Comparison of ENCODE assay signal across 9 mouse cellular contexts in genomic region chr5:52616549-52616948, GRCm38 (mm10). TPM values are rescaled to one million over a fixed set of nuclear protein-coding genes. Genes with fewer than 3 reads are reported as not detected.
DNase-seq lines count a peak whose midpoint lies in the region; ATAC-seq and TF ChIP-seq lines count a peak whose summit lies in the region.
"Had no signal": no experiment of that assay in that cellular context is flagged by ENCODE, and none has a peak within 500 bp of the region (broad histone marks: within the 10 kb centered on the region; RNA-seq: fewer than 3 reads in every experiment).

No protein-coding gene starts in this region.

- H3K27ac ChIP-seq in midbrain, embryonic 14.5 days (replicated peaks; ENCODE audit: low read depth, low read length), result 0 out of 2 replicates have a peak overlapping the region, but pooled peaks have one; percentile 9
- H3K27ac ChIP-seq in midbrain, embryonic 11.5 days (ENCODE audit: low read depth, low read length), result no peak overlapping the region
- H3K27ac ChIP-seq in forebrain, embryonic 14.5 days (ENCODE audit: low read depth, low read length), result no peak overlapping the region
- H3K27ac ChIP-seq in left cerebral cortex, adult 2 months, result peak overlapping the region; percentile 45
- H3K27ac ChIP-seq in neural tube, embryonic 13.5 days (replicated peaks), result peak overlapping the region; percentile 9; the same call in 1 of the 2 replicates
- H3K27ac ChIP-seq: liver, embryonic 13.5 days had no signal

- no peaks in the 10 kb centered on the region; the same call in 1 of the 2 replicates for H3K9me3 ChIP-seq in midbrain, embryonic 14.5 days (ENCODE audit: control insufficient read depth, low read length)
- no peaks in the 10 kb centered on the region for H3K9me3 ChIP-seq in midbrain, embryonic 11.5 days (ENCODE audit: control insufficient read depth, low read length)
- no peaks in the 10 kb centered on the region for H3K9me3 ChIP-seq in forebrain, embryonic 14.5 days (replicated peaks; ENCODE audit: control insufficient read depth, low read length)
- no peaks in the 10 kb centered on the region for H3K9me3 ChIP-seq in neural tube, embryonic 13.5 days
- H3K9me3 ChIP-seq: liver, embryonic 13.5 days had no signal

- peaks cover 13% of the 10 kb centered on the region for H3K4me1 ChIP-seq in midbrain, embryonic 14.5 days (ENCODE audit: control insufficient read depth, insufficient read depth, low read length)
- peaks cover 11% of the 10 kb centered on the region for H3K4me1 ChIP-seq in midbrain, embryonic 11.5 days (ENCODE audit: control insufficient read depth, insufficient read depth, low read length)
- H3K4me1 ChIP-seq in forebrain, embryonic 14.5 days (ENCODE audit: control insufficient read depth, insufficient read depth, low read length), result peaks cover 12% of the 10 kb centered on the region
- H3K4me1 ChIP-seq in neural tube, embryonic 13.5 days (replicated peaks), result peaks cover 37% of the 10 kb centered on the region

- peak; percentile 29 for TF ChIP-seq CTCF in left cerebral cortex, adult 2 months (IDR thresholded peaks at IDR 0.05)

- WGBS in midbrain, embryonic 14.5 days, result 35% methylated on average over 2 of the region's 2 CpGs
- WGBS in midbrain, embryonic 11.5 days, result 36% methylated on average over 2 of the region's 2 CpGs
- 45% methylated on average over 2 of the region's 2 CpGs for WGBS in forebrain, embryonic 14.5 days
- 40% methylated on average over 2 of the region's 2 CpGs for WGBS in neural tube, embryonic 13.5 days

- intact Hi-C loops in heart, postnatal 10 days (cut with DNase I), result no loop called here
- intact Hi-C loops in left cerebral cortex, adult 2 months (cut with DNase I), result no loop called here

- no peaks in the 10 kb centered on the region for H3K27me3 ChIP-seq in midbrain, embryonic 14.5 days (ENCODE audit: control insufficient read depth, insufficient read depth, low read length)
- no peaks in the 10 kb centered on the region for H3K27me3 ChIP-seq in midbrain, embryonic 11.5 days (ENCODE audit: control insufficient read depth, insufficient read depth, low read length)
- no peaks in the 10 kb centered on the region for H3K27me3 ChIP-seq in forebrain, embryonic 14.5 days (replicated peaks; ENCODE audit: control insufficient read depth, insufficient read depth, low read length)
- H3K27me3 ChIP-seq in neural tube, embryonic 13.5 days, result peaks cover 5% of the 10 kb centered on the region; the same call in 1 of the 2 replicates

- ATAC-seq in midbrain, embryonic 14.5 days (ENCODE audit: low FRiP score, low TSS enrichment), result no peak
- ATAC-seq in midbrain, embryonic 11.5 days (ENCODE audit: low FRiP score), result no peak
- no peak for ATAC-seq in forebrain, embryonic 14.5 days
- ATAC-seq in neural tube, embryonic 13.5 days (ENCODE audit: low read depth), result no peak

- no peak overlapping the region for H3K4me3 ChIP-seq in midbrain, embryonic 14.5 days (replicated peaks; ENCODE audit: low read depth, low read length)
- no peak overlapping the region for H3K4me3 ChIP-seq in midbrain, embryonic 11.5 days (ENCODE audit: low read depth, low read length)
- H3K4me3 ChIP-seq in forebrain, embryonic 14.5 days (ENCODE audit: low read depth, low read length), result no peak overlapping the region
- H3K4me3 ChIP-seq in left cerebral cortex, adult 2 months, result no peak overlapping the region
- H3K4me3 ChIP-seq in neural tube, embryonic 13.5 days, result no peak overlapping the region
- H3K4me3 ChIP-seq: liver, embryonic 13.5 days had no signal

- peak; percentile 31 for DNase-seq in midbrain, embryonic 14.5 days
- no peak for DNase-seq in midbrain, embryonic 11.5 days (ENCODE audit: low spot score, missing footprints)
- DNase-seq in forebrain, embryonic 14.5 days (ENCODE audit: low spot score), result peak; percentile 54
- DNase-seq in heart, postnatal 10 days, result peak; percentile 69 to 72
- DNase-seq in left cerebral cortex, adult 2 months (ENCODE audit: extremely low spot score in 1 of 2, low spot score in 2 of 2), result peak in 1 of 2 experiments; percentile 26
- no peak for DNase-seq in spleen, postnatal 4 days (ENCODE audit: low spot score in 2 of 2)
- DNase-seq in adrenal gland, adult 2 months, result no peak
- DNase-seq: liver, embryonic 13.5 days had no signal

- H3K36me3 ChIP-seq in midbrain, embryonic 14.5 days (ENCODE audit: control insufficient read depth, insufficient read depth, low read length), result no peaks in the 10 kb centered on the region
- no peaks in the 10 kb centered on the region for H3K36me3 ChIP-seq in midbrain, embryonic 11.5 days (ENCODE audit: control insufficient read depth, insufficient read depth, low read length)
- no peaks in the 10 kb centered on the region for H3K36me3 ChIP-seq in forebrain, embryonic 14.5 days (ENCODE audit: control insufficient read depth, insufficient read depth, low read length)
- H3K36me3 ChIP-seq in neural tube, embryonic 13.5 days, result no peaks in the 10 kb centered on the region
- H3K36me3 ChIP-seq: liver, embryonic 13.5 days had no signal

- no peak overlapping the region for H3K9ac ChIP-seq in midbrain, embryonic 14.5 days (replicated peaks; ENCODE audit: low read length)
- no peak overlapping the region for H3K9ac ChIP-seq in midbrain, embryonic 11.5 days (ENCODE audit: low read length)
- H3K9ac ChIP-seq in forebrain, embryonic 14.5 days (ENCODE audit: low read length), result no peak overlapping the region
- H3K9ac ChIP-seq in neural tube, embryonic 13.5 days, result no peak overlapping the region
- H3K9ac ChIP-seq: liver, embryonic 13.5 days had no signal

- H3K4me2 ChIP-seq in midbrain, embryonic 14.5 days (ENCODE audit: low read length), result no peak overlapping the region
- no peak overlapping the region for H3K4me2 ChIP-seq in midbrain, embryonic 11.5 days
- H3K4me2 ChIP-seq in forebrain, embryonic 14.5 days (ENCODE audit: low read length), result no peak overlapping the region
- no peak overlapping the region for H3K4me2 ChIP-seq in neural tube, embryonic 13.5 days
- H3K4me2 ChIP-seq: liver, embryonic 13.5 days had no signal

RNA-seq across cellular contexts. Expression of gene Lgi2, which starts 50.3 kb away (rescaled TPM):
- polyA plus RNA-seq in midbrain, embryonic 14.5 days (2014; fragmentation: Nextera tagmentation; extraction: Ambion mirVana), result 3.4 and 5.3 TPM in 2 replicates
- 0.92 and 1.3 TPM in 2 replicates for polyA plus RNA-seq in midbrain, embryonic 11.5 days (2014; fragmentation: Nextera tagmentation; extraction: Ambion mirVana)
- 1.4 and 1.7 TPM in 2 replicates for polyA plus RNA-seq in forebrain, embryonic 14.5 days (2014; fragmentation: Nextera tagmentation; extraction: Ambion mirVana)
- total RNA-seq in heart, postnatal 10 days (2021), result 1 to 10 TPM; 1.3 to 1.4 TPM
- 10 to 100 TPM; 47.0 to 51.3 TPM for total RNA-seq in left cerebral cortex, adult 2 months (2021)
- polyA plus RNA-seq in neural tube, embryonic 13.5 days (2015; fragmentation: Nextera tagmentation; extraction: Ambion mirVana), result 3.1 and 3.4 TPM in 2 replicates
- total RNA-seq in adrenal gland, adult 2 months (2021), result 1 to 10 TPM in 1 of 2 experiments, under 1 TPM in 1; 0.69 to 1.6 TPM
- polyA plus RNA-seq in adrenal gland, adult 2 months (2012; rRNA removed), result 0.26 and 0.41 TPM in 2 replicates

RNA-seq across cellular contexts. Expression of gene Sepsecs, which starts 53.0 kb away (rescaled TPM):
- polyA plus RNA-seq in midbrain, embryonic 14.5 days (2014; fragmentation: Nextera tagmentation; extraction: Ambion mirVana), result 7.2 and 10.7 TPM in 2 replicates
- polyA plus RNA-seq in midbrain, embryonic 11.5 days (2014; fragmentation: Nextera tagmentation; extraction: Ambion mirVana), result 8.0 and 8.7 TPM in 2 replicates
- polyA plus RNA-seq in forebrain, embryonic 14.5 days (2014; fragmentation: Nextera tagmentation; extraction: Ambion mirVana), result 6.8 and 8.2 TPM in 2 replicates
- total RNA-seq in heart, postnatal 10 days (2021), result 10 to 100 TPM in 1 of 2 experiments, 1 to 10 TPM in 1; 9.5 to 10.2 TPM
- 10 to 100 TPM; 10.9 to 11.7 TPM for total RNA-seq in left cerebral cortex, adult 2 months (2021)
- 6.1 and 6.3 TPM in 2 replicates for polyA plus RNA-seq in neural tube, embryonic 13.5 days (2015; fragmentation: Nextera tagmentation; extraction: Ambion mirVana)
- 10 to 100 TPM; 14.2 to 15.5 TPM for total RNA-seq in adrenal gland, adult 2 months (2021)
- 1.4 and 1.5 TPM in 2 replicates for polyA plus RNA-seq in adrenal gland, adult 2 months (2012; rRNA removed)

Comparison
In these comparisons a context has a peak if more than half of its experiments do, and no peak if none do; other contexts are left out.
1. DNase-seq: peak in midbrain, embryonic 14.5 days (single experiment), forebrain, embryonic 14.5 days (single experiment) and heart, postnatal 10 days (2 of 2); none in midbrain, embryonic 11.5 days (single experiment), spleen, postnatal 4 days (0 of 2) and adrenal gland, adult 2 months (single experiment).
2. H3K27ac ChIP-seq: peak in midbrain, embryonic 14.5 days (single experiment), left cerebral cortex, adult 2 months (single experiment) and neural tube, embryonic 13.5 days (single experiment); none in midbrain, embryonic 11.5 days (single experiment) and forebrain, embryonic 14.5 days (single experiment).